Mouse (Mus musculus): ENCODE data around the gene Prickle1. TPM values are rescaled to one million over a fixed set of nuclear protein-coding genes. Genes with fewer than 3 reads are reported as not detected.

Prickle1 gene
- total RNA-seq, 2 experiments from 2014 or later: 15.4 to 45.7 TPM

- DNase-seq: peak; percentile 67 to 72
These were observed 598 bp downstream of the Prickle1 start for GRCm38 (mm10) chr15:93594888-93595698.

- peak in 1 of 2 experiments; percentile 21 for DNase-seq
These were observed 1.3 kb downstream of the Prickle1 start for GRCm38 (mm10) chr15:93594296-93594887.

- no peak for DNase-seq
These were observed 3.1 kb downstream of the Prickle1 start for GRCm38 (mm10) chr15:93592596-93592995.

- DNase-seq: peak; percentile 67 to 70
These were observed 3.8 kb downstream of the Prickle1 start for GRCm38 (mm10) chr15:93591831-93592321.

GRCm38 (mm10) chr15:93591371-93591770 lies 4.3 kb downstream of the Prickle1 start:
- DNase-seq: no peak

GRCm38 (mm10) chr15:93588401-93588800 lies 7.3 kb downstream of the Prickle1 start:
- DNase-seq: peak; percentile 52 to 58

GRCm38 (mm10) chr15:93587660-93588059 lies 8.0 kb downstream of the Prickle1 start:
- DNase-seq: no peak

- no peak for DNase-seq
These were observed 12.6 kb downstream of the Prickle1 start for GRCm38 (mm10) chr15:93583051-93583450.

GRCm38 (mm10) chr15:93581736-93582135 lies 14.0 kb downstream of the Prickle1 start:
- DNase-seq: peak; percentile 23 to 36

- DNase-seq: no peak
These were observed 15.8 kb downstream of the Prickle1 start for GRCm38 (mm10) chr15:93579899-93580298.

GRCm38 (mm10) chr15:93579100-93579499 lies 16.6 kb downstream of the Prickle1 start:
- DNase-seq: no peak

GRCm38 (mm10) chr15:93576361-93576760 lies 19.3 kb downstream of the Prickle1 start:
- DNase-seq: no peak

- DNase-seq: peak; percentile 76 to 88
These were observed 19.8 kb downstream of the Prickle1 start for GRCm38 (mm10) chr15:93575884-93576283.

GRCm38 (mm10) chr15:93572889-93573288 lies 22.8 kb downstream of the Prickle1 start:
- no peak for DNase-seq

- DNase-seq: peak in 1 of 2 experiments; percentile 23
These were observed 24.7 kb downstream of the Prickle1 start for GRCm38 (mm10) chr15:93570881-93571495.

GRCm38 (mm10) chr15:93568911-93569310 lies 26.8 kb downstream of the Prickle1 start:
- DNase-seq: no peak

- DNase-seq: peak; percentile 38 to 46
These were observed 28.0 kb downstream of the Prickle1 start for GRCm38 (mm10) chr15:93567546-93568307.

GRCm38 (mm10) chr15:93563491-93563890 lies 32.2 kb downstream of the Prickle1 start:
- DNase-seq: no peak

GRCm38 (mm10) chr15:93561540-93561939 lies 34.2 kb downstream of the Prickle1 start:
- DNase-seq: no peak

- DNase-seq: no peak
These were observed 37.3 kb downstream of the Prickle1 start for GRCm38 (mm10) chr15:93558421-93558820.

GRCm38 (mm10) chr15:93555719-93556118 lies 40.0 kb downstream of the Prickle1 start:
- DNase-seq: no peak
